Mouse (Mus musculus) liver, embryonic 18 days (tissue): ENCODE results near the gene Olfr986. TPM values are rescaled to one million over a fixed set of nuclear protein-coding genes. Genes with fewer than 3 reads are reported as not detected.

ENCODE experiments used
- polyA plus RNA-seq: library from polyadenylated mRNA; depleted of rRNA; stranded (reverse); fragments of >200 nt; gene quantifications from 2 replicates; pipeline ENCODE4 v1.2.3, GENCODE M21; 2012; rRNA removed

Gene Olfr986
- polyA plus RNA-seq, result not detected in 2 replicates

DNA sequence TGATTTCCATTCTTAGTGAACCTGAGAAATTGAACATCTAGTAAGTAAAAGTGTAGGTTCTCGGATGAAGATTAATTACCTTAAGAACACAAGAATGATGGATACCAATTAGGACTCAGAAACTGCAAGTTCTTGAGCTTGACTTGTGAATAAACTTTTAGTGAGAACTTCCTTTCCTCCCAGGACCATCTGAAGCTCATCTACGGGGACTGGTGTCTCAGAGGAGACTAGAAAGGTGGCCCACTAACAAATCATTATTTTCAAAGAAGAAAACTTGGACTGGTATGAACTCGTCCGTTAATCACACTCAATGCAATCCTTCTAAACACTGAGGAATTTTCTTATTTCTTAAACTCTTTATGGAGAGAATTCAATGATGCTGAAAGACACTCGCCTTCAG is at the start of gene Olfr986:
Gene Olfr986 (plus strand): TSS at position 301 of the 400 bp plus-strand sequence.

DNA sequence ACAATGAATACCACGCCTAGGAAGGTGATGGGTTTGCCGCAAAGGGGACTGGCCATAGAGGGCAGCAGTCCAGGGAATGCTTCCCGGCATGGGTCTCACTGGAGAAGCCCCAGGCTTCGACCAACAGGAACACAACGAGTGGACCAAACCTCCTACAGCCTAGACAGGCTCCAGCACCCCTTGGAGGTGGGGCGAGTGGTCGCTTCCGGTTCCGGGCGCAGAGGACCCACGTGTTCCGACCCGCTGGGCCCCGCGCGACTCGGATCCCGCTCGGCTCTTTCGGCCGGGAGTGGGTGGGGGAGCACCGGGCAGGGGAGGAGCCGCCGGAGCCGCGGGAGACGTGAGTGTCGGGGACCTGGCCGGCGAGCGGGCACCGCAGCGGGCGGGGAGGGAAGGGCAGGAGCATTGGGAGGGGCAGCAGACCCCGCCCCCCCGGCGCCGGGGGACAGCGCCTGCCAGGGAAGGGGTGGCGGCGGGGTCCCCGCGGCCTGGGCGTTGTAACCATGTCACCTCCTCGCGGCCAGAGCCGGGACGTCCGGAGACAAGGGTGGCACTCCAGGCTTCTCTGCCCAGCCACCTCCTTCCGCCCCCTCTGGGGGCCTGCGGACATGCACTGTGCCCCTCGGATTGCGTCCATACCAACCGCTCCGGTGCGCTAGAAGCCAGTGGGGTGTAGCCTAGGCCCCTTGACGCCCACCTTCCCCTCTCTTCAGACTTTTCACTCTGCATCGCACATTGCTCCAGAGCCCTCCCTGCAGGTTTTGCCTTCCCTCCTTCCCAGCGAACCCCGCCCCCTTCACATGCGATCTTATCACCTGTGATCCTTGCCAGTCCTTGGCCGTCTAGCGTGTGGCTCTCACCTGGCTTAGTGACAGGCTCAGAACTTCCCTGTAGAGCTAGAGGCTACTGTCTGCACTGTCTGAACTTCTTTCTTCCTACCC is 11.6 kb downstream of the Olfr986 start, which contains the start of gene Zfp202:
Gene Zfp202 (plus strand): TSS at position 219 of the 941 bp plus-strand sequence.

Other genes starting within 250 kb of the Olfr986 start
- gene Olfr974, start 243.4 kb upstream of the Olfr986 start, polyA plus RNA-seq, result not detected in 2 replicates
- not detected in 2 replicates for gene Olfr975, start 228.9 kb upstream of the Olfr986 start, polyA plus RNA-seq
- not detected in 2 replicates for gene Olfr976, start 219.8 kb upstream of the Olfr986 start, polyA plus RNA-seq
- not detected in 2 replicates for gene Olfr978, start 188.8 kb upstream of the Olfr986 start, polyA plus RNA-seq
- gene Olfr979, start 177.5 kb upstream of the Olfr986 start, polyA plus RNA-seq, result not detected in 2 replicates
- not detected in 2 replicates for gene Olfr980, start 171.3 kb upstream of the Olfr986 start, polyA plus RNA-seq
- gene Olfr981, start 159.5 kb upstream of the Olfr986 start, polyA plus RNA-seq, result not detected in 2 replicates
- not detected in 2 replicates for gene Olfr982, start 107.1 kb upstream of the Olfr986 start, polyA plus RNA-seq
- not detected in 2 replicates for gene Olfr983, start 87.3 kb upstream of the Olfr986 start, polyA plus RNA-seq
- not detected in 2 replicates for gene Olfr984, start 66.7 kb upstream of the Olfr986 start, polyA plus RNA-seq
- not detected in 2 replicates for gene Olfr985, start 50.7 kb upstream of the Olfr986 start, polyA plus RNA-seq
- gene Tmem225, start 32.8 kb upstream of the Olfr986 start, polyA plus RNA-seq, result not detected in 2 replicates
- gene Zfp202, start 11.4 kb downstream of the Olfr986 start, polyA plus RNA-seq, result 0.75 and 0.88 TPM in 2 replicates
- 0.07 TPM in 2 replicates for gene Scn3b, start 88.3 kb downstream of the Olfr986 start, polyA plus RNA-seq